Mouse (Mus musculus) lung, postnatal 0 days (tissue): ENCODE results near the gene Gm20075.

Source experiments
- CTCF ChIP-seq: IDR thresholded peaks from 2 replicates; pipeline ENCODE4 v1.5.1; 2016; ENCODE audit warnings: antibody characterized with exemption, mild to moderate bottlenecking
- EP300 ChIP-seq: IDR thresholded peaks from 2 replicates; pipeline ENCODE4 v1.6.1; 2016; ENCODE audit warnings: antibody characterized with exemption, mild to moderate bottlenecking, control low read depth

- TF ChIP-seq EP300, result no peak
- TF ChIP-seq CTCF, result no peak
Observed at GRCm38 (mm10) chr13:96112711-96113110, 31.5 kb upstream of the Gm20075 start.
